Mouse (Mus musculus) hindbrain, embryonic 16.5 days (tissue): ENCODE measurements around the gene Tmem150c. TPM values are rescaled to one million over a fixed set of nuclear protein-coding genes. Genes with fewer than 3 reads are reported as not detected.

ENCODE experiments used
- ATAC-seq: fragments of 200-750 bp; cut with Nextera tagmentation; 2 replicates; pipeline ENCODE4 v1.8.0; 2017; ENCODE audit warnings: moderate TSS enrichment, moderate library complexity
- H3K27ac ChIP-seq: fragments of 300-500 bp; sonication (generic); 2 replicates; pipeline ENCODE4 v1.5.1; 2014; ENCODE audit warnings: low read depth, mild to moderate bottlenecking, control low read depth, low read length, moderate library complexity
- H3K27me3 ChIP-seq: fragments of 300-500 bp; sonication (generic); replicated peaks from 2 replicates; pipeline ENCODE4 v1.6.1; 2014; ENCODE audit warnings: low read length; ENCODE audit not compliant: control insufficient read depth, insufficient read depth
- H3K36me3 ChIP-seq: fragments of 300-500 bp; sonication (generic); 2 replicates; pipeline ENCODE4 v1.6.1; 2014; ENCODE audit warnings: mild to moderate bottlenecking, low read length, moderate library complexity, mixed read lengths; ENCODE audit not compliant: control insufficient read depth, insufficient read depth
- H3K4me1 ChIP-seq: fragments of 300-500 bp; sonication (generic); 2 replicates; pipeline ENCODE4 v1.6.1; 2014; ENCODE audit warnings: low read depth, low read length; ENCODE audit not compliant: control insufficient read depth, insufficient read depth
- H3K4me2 ChIP-seq: fragments of 300-500 bp; sonication (generic); 2 replicates; pipeline ENCODE4 v1.6.1; 2014; ENCODE audit warnings: mild to moderate bottlenecking, low read length, control low read depth, moderate library complexity
- H3K4me3 ChIP-seq: fragments of 300-500 bp; sonication (generic); 2 replicates; pipeline ENCODE4 v1.5.1; 2014; ENCODE audit warnings: mild to moderate bottlenecking, low read length, control low read depth, moderate library complexity
- H3K9ac ChIP-seq: fragments of 300-500 bp; sonication (generic); 2 replicates; pipeline ENCODE4 v1.6.1; 2014; ENCODE audit warnings: low read depth, mild to moderate bottlenecking, control low read depth, low read length, moderate library complexity
- H3K9me3 ChIP-seq: fragments of 300-500 bp; sonication (generic); 2 replicates; pipeline ENCODE4 v1.6.1; 2014; ENCODE audit warnings: mild to moderate bottlenecking, low read length, moderate library complexity; ENCODE audit not compliant: control insufficient read depth
- WGBS: fragments of 180-500 bp; shearing (Covaris S2); extraction: QIAGEN DNeasy Blood & Tissue Kit; methylation state at CpG from one replicate; pipeline ENCODE4 v1.1.7; 2014; 5-methylcytosine and 5-hydroxymethylcytosine counted together
- polyA plus RNA-seq: library from polyadenylated mRNA; unstranded; fragments of >200 nt; fragmentation: Nextera tagmentation; extraction: Ambion mirVana; gene quantifications from 2 replicates; pipeline ENCODE4 v1.2.1, GENCODE M21; 2015

Tmem150c gene
- 37.1 and 37.2 TPM in 2 replicates for polyA plus RNA-seq

DNA sequence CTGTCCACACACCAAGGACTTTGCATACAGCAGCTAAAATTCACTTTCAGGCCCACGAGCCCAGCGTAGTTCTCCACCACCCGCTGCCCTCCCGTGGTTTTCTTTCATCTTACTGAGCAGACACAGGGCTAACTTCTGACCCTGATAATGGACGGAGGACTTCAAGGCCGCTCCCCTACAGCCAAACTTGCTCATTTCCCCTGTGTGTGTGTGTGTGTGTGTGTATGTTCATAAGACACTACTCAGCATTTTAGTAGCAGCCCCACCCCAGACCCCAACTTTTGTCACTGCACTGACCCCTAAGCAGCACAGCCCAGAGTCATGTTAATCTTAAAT is at the start of gene Tmem150c:
TSS of gene Tmem150c (minus strand) at position 171 of the 336 bp plus-strand sequence.
- Histone ChIP-seq H3K4me1 (peaks cover 2% of the 10 kb centered on the region), H3K36me3 (no peaks in the 10 kb centered on the region), H3K9me3 (no peaks in the 10 kb centered on the region), H3K4me3 (peak within 1 kb of the TSS; percentile 89), H3K4me2 (peak within 1 kb of the TSS; percentile 88), H3K9ac (peak within 1 kb of the TSS; percentile 93), H3K27me3 (no peaks in the 10 kb centered on the region), H3K27ac (peak within 1 kb of the TSS; percentile 81)
- peak; percentile 43; the same call in 1 of the 2 replicates for ATAC-seq
- 5% methylated on average over 6 of the region's 6 CpGs for WGBS

DNA sequence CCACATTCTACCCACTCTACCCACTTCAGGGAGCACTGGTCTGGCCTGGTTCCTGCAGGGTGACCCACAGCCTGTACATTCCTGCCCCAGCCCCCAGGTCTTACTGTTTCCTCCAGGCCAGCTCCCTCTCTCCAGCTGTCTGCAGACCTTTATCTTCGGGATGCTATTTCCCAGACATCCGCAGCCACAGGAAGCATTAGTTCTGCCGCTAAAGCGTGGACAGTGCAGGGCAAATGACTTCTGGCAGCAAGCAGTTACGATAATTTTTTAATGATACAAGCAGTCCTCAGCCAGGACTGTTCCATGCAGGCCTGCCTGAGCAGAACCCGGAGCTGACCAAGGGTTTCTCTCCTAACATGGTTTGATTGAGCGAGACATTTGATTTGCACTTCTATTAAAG is 49.5 kb upstream of the Tmem150c start:
- Histone ChIP-seq H3K27ac (no peak overlapping the region), H3K36me3 (no peaks in the 10 kb centered on the region), H3K4me2 (no peak overlapping the region), H3K9ac (no peak overlapping the region; the same call in 1 of the 2 replicates), H3K4me1 (no peaks in the 10 kb centered on the region), H3K9me3 (no peaks in the 10 kb centered on the region), H3K4me3 (no peak overlapping the region), H3K27me3 (no peaks in the 10 kb centered on the region)
- whole genome bisulfite sequencing: 65% methylated on average over 7 of the region's 7 CpGs
- ATAC-seq: no peak

DNA sequence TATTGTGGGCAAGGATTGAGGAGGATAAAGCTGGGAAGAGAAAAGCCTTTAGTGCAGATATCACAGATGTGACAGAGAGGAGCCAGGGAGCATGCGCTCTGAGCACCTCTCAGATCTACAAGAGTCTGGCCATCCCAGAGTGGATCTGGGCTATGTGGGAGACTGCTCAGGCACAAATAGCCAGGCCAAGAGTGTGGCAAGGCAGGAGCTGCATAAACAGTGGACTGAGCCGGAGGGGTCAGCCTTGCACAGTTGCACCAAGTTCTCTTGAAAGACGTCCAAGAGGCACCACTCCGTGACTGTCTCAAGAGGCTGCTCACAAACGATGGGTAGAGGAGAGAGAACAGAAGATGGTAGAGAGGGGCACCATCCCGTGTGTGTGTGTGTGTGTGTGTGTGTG is 47.1 kb upstream of the Tmem150c start:
- no peak overlapping the region for H3K4me2 ChIP-seq
- ATAC-seq: 0 out of 2 replicates have a peak, but pooled peaks have one; percentile 7
- no peak overlapping the region for H3K9ac ChIP-seq
- H3K36me3 ChIP-seq: no peaks in the 10 kb centered on the region
- H3K4me1 ChIP-seq: no peaks in the 10 kb centered on the region
- H3K27ac ChIP-seq: no peak overlapping the region
- H3K9me3 ChIP-seq: no peaks in the 10 kb centered on the region
- WGBS: 55% methylated on average over 6 of the region's 6 CpGs
- H3K27me3 ChIP-seq: no peaks in the 10 kb centered on the region
- H3K4me3 ChIP-seq: no peak overlapping the region

DNA sequence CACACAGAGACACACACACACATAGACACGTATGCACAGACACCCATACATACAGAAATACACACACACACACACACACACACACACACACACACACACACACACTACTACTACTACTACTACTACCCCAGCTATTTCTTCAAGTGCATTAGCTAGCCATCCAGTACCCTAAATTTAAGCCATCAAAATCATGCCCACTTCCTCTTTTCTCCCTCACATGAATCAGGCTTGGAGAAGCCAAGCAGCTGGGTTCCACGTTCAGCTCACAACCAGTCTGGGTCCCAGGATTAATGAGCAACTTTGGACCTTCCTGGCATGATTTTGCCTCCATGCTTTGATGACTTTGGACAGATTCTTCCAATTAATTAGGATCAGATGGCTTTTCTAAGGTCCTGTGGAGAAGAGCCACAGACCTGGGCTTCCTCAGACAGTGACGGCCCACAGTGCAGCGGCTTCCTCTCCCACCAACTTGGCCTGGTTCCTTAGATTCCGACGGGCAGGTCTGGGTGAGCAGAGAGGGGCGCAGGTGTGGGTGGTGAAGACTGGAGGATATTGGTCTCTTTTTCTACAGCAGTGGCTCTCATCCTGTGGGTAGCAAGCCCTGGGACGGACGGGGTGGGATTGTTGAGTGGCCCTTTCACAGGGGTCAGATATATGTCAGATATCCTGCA is 46.0 kb upstream of the Tmem150c start:
- Histone ChIP-seq H3K4me2 (no peak overlapping the region), H3K4me3 (no peak overlapping the region), H3K27me3 (no peaks in the 10 kb centered on the region), H3K36me3 (no peaks in the 10 kb centered on the region), H3K4me1 (peaks cover 7% of the 10 kb centered on the region), H3K9ac (no peak overlapping the region), H3K9me3 (no peaks in the 10 kb centered on the region), H3K27ac (no peak overlapping the region)
- ATAC-seq: 0 out of 2 replicates have a peak, but pooled peaks have one; percentile 7
- 81% methylated on average over 9 of the region's 9 CpGs for WGBS

DNA sequence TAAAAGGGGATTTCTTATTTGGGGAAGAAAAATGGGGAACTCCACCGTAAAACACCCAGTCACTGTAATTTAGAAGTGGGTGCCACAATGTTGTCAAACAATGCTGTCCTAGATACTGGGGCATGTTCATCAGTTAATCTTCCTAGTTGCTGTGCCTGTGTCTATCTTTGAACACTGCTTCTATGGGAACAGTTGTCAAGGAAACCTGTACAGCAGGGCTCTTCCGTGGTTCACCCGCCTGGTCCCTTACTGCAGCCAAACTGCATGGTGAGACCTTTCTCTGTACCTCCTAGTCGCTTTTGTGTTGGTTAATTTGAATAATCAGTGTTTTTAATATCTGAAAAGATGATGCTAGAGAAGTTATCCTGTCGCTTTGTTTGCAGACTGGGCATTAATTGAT is 41.2 kb upstream of the Tmem150c start:
- peak overlapping the region; percentile 40; the same call in 1 of the 2 replicates for H3K27ac ChIP-seq
- H3K4me1 ChIP-seq: peaks cover 24% of the 10 kb centered on the region
- H3K9me3 ChIP-seq: no peaks in the 10 kb centered on the region
- no peak overlapping the region for H3K4me3 ChIP-seq
- no peak overlapping the region for H3K9ac ChIP-seq
- peak; percentile 81 for ATAC-seq
- H3K27me3 ChIP-seq: no peaks in the 10 kb centered on the region
- 18% methylated on average over 5 of the region's 5 CpGs for WGBS
- H3K36me3 ChIP-seq: no peaks in the 10 kb centered on the region
- H3K4me2 ChIP-seq: no peak overlapping the region

DNA sequence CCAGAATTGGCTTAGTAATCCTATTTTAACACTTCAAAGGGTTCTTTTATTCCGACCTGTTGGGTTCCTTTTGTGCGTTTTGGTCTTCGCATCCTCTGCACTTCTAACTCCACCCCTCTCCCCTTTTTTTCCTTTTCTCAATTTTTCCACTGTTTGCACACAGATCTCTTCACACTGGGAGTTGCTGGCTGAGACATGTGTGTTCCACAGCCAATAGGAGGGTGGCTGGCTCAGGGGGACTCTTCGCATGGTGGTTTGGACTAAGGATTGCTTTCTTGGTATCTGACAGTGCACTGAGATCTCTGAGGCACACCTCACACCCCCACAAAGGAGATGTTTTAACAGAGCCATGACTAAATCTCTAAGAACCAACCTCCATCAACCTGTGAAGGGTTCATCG is 40.7 kb upstream of the Tmem150c start:
- H3K27me3 ChIP-seq: no peaks in the 10 kb centered on the region
- H3K27ac ChIP-seq: peak overlapping the region; percentile 40; the same call in 1 of the 2 replicates
- peak; percentile 58 for ATAC-seq
- H3K36me3 ChIP-seq: no peaks in the 10 kb centered on the region
- no peaks in the 10 kb centered on the region for H3K9me3 ChIP-seq
- H3K4me1 ChIP-seq: peaks cover 24% of the 10 kb centered on the region
- no peak overlapping the region for H3K4me3 ChIP-seq
- H3K9ac ChIP-seq: no peak overlapping the region
- WGBS: 42% methylated on average over 5 of the region's 5 CpGs
- no peak overlapping the region for H3K4me2 ChIP-seq

DNA sequence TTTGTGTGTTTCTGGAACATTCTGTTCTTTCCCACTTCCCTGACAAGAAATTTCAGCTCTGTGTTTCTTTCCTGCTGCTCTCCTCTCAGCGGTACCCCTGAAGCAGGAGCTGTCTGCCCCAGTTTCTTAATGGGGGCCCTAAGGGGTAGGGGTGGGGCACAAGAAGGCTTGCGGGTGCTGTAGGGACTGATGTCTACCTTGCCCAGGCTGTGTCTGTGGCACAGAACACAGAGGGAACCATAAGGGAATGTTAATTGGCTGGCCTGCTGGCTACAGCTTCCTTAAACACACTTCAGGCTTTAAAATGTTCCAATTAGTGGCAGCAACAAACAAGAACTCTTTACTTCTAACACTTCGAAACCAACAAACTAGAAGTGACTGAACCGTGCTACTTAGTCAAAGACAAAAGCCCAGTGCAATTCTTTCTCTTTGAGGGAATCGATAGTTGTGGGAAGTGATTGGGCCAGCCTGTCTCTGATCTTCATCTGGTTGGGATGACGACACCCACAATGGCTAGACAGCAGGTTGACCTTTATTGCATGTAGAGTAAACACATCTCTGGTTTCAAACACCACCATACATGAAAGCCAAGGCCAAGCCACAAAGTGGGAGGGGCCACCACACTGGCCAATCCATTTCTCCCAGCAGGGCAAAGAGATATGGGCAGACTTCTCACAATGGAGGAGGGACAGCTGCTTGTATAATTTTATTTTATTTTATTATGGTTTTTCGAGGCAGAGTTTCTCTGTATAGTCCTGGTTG is 39.7 kb upstream of the Tmem150c start:
- Histone ChIP-seq H3K9me3 (no peaks in the 10 kb centered on the region), H3K9ac (no peak overlapping the region), H3K4me1 (peaks cover 24% of the 10 kb centered on the region), H3K36me3 (no peaks in the 10 kb centered on the region), H3K27ac (no peak overlapping the region), H3K4me2 (no peak overlapping the region), H3K4me3 (no peak overlapping the region), H3K27me3 (no peaks in the 10 kb centered on the region)
- no peak for ATAC-seq
- WGBS: 75% methylated on average over 7 of the region's 7 CpGs

DNA sequence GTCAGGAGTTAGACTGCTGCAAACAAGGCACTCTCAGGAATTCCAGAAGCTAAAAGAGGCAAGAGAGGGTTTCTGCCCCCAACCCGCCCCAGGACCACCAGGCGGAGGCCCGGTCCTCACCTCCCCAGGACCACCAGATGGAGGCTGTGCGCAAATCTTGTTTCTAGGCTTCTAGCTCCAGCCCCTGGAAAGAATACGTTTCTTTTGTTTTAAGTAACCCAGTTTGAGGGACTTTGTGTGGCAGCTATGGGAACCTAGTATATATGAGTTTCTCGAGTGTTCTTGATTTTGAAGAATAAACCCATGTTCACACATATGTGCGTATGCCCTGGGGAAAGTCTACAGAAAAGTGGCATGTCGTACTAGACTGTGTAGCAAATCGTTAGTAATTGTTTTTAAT is 37.9 kb upstream of the Tmem150c start:
- 67% methylated on average over 9 of the region's 9 CpGs for WGBS
- no peak overlapping the region for H3K27ac ChIP-seq
- H3K36me3 ChIP-seq: no peaks in the 10 kb centered on the region
- H3K27me3 ChIP-seq: no peaks in the 10 kb centered on the region
- no peak for ATAC-seq
- H3K9ac ChIP-seq: no peak overlapping the region
- H3K9me3 ChIP-seq: no peaks in the 10 kb centered on the region
- H3K4me1 ChIP-seq: peaks cover 24% of the 10 kb centered on the region
- H3K4me3 ChIP-seq: no peak overlapping the region
- H3K4me2 ChIP-seq: no peak overlapping the region

DNA sequence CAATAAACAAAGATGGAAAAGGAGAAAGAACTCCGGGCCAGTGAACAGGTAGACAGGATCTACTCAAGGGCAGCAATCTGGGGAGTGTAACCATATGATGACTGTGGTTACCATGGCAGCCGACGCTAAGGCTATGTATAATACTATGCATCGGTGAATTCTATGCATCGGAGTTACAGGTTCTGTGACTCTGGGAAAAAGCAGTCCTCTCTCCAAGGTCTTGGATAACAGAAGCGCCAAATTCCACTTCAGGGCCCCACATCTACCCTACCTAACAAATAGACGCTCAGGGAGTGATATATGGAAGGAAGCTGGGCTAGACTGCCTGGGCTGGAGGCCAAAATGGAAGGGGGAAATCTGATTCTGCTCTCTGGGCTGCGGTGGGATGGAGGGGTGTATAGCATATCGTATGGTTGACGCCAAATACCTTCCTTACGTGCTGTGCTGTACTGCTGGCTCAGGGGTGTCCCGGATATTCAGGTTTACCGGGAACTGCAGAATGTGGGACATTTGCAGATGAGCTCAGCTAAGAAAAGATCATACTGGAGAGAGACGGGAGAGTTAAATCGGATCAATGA is 37.3 kb upstream of the Tmem150c start:
- ATAC-seq: peak; percentile 50; the same call in 1 of the 2 replicates
- 39% methylated on average over 15 of the region's 15 CpGs for WGBS
- no peak overlapping the region for H3K4me3 ChIP-seq
- no peaks in the 10 kb centered on the region for H3K9me3 ChIP-seq
- H3K36me3 ChIP-seq: no peaks in the 10 kb centered on the region
- peaks cover 24% of the 10 kb centered on the region for H3K4me1 ChIP-seq
- no peaks in the 10 kb centered on the region for H3K27me3 ChIP-seq
- H3K27ac ChIP-seq: no peak overlapping the region
- no peak overlapping the region for H3K4me2 ChIP-seq
- H3K9ac ChIP-seq: no peak overlapping the region
